Mouse (Mus musculus): ENCODE results near the gene Ak1. TPM values are rescaled to one million over a fixed set of nuclear protein-coding genes. Genes with fewer than 3 reads are reported as not detected.
A peak's percentile ranks its signal among the peaks of the same experiment; 100 is the strongest.

Gene Ak1
- polyA plus RNA-seq, 1 experiment from 2014 or later, result 20.7 TPM

DNA sequence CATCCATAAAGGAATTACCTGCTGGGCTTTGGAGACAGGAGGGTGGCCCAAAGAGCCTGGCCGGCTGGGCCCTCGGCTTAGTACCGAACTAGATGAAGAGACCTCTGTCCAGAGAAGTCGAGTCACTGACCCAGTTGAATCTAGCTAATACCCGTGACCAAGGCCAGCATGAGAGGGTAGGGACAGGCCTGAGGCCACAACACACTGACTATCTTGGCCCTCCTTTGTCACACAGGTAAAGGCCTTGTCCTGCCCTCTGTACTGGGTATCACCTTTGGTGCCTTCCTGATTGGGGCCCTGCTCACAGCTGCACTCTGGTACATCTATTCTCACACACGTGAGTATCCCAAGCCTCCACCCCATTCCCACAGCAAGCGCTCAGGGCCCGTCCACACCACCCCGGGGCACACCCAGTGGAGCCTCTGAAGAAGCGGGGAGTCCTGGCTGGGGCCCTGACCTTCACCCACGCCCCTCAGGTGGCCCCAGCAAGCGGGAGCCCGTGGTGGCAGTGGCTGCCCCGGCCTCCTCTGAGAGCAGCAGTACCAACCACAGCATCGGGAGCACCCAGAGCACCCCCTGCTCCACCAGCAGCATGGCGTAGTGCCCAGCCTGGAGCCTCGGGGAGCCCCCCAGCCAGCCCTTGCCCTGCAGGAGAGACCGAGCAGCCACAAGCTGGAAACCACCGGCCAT, 59.5 kb downstream of the Ak1 start:
- ATAC-seq (ENCODE audit: insufficient number of reproducible peaks, insufficient read depth, low FRiP score, low TSS enrichment, low read depth), result no peak
- 82% methylated on average over 19 of the region's 19 CpGs for whole genome bisulfite sequencing

DNA sequence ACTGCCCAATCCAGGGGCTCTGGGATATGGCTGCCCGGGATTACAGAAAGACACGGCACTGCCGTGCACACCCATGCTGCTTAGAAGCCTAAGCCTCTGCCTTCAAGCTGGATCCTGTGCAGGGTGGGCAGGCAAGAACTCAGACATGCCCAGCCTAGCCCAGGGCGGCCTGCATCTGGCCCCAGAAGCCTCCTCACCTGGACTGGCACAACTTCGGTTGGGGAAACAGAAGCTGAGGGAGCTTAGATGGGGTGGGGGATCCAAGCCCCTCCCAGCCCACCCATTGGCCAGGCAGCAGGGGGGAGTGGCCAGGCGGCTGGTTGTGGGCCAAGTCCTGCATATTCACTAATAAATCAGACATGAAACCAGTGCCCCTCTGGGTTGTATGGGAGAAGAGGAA, 60.2 kb downstream of the Ak1 start:
- peaks cover 74% of the 10 kb centered on the region for H3K36me3 ChIP-seq
- no peaks in the 10 kb centered on the region for H3K27me3 ChIP-seq
- H3K9me3 ChIP-seq, result no peaks in the 10 kb centered on the region
- WGBS, result 51% methylated on average over 6 of the region's 6 CpGs
- H3K4me3 ChIP-seq, result no peak overlapping the region
- peak overlapping the region; percentile 60 for H3K27ac ChIP-seq
- H3K4me1 ChIP-seq, result peaks cover 23% of the 10 kb centered on the region
- 0 out of 2 replicates have a peak overlapping the region, but pooled peaks have one; percentile 36 for H3K9ac ChIP-seq
- ATAC-seq (ENCODE audit: insufficient number of reproducible peaks, insufficient read depth, low FRiP score, low TSS enrichment, low read depth), result 0 out of 2 replicates have a peak, but pooled peaks have one; percentile 56
- no peak overlapping the region for H3K4me2 ChIP-seq

More for the DNA sequence above, 59.5 kb downstream of the Ak1 start:
- H3K36me3 ChIP-seq, result peaks cover 67% of the 10 kb centered on the region
- no peak overlapping the region for H3K4me3 ChIP-seq
- H3K9me3 ChIP-seq, result no peaks in the 10 kb centered on the region
- peak overlapping the region; percentile 60 for H3K27ac ChIP-seq
- H3K27me3 ChIP-seq, result no peaks in the 10 kb centered on the region
- H3K4me1 ChIP-seq, result peaks cover 23% of the 10 kb centered on the region
- no peak overlapping the region for H3K4me2 ChIP-seq
- H3K9ac ChIP-seq, result 0 out of 2 replicates have a peak overlapping the region, but pooled peaks have one; percentile 36

DNA sequence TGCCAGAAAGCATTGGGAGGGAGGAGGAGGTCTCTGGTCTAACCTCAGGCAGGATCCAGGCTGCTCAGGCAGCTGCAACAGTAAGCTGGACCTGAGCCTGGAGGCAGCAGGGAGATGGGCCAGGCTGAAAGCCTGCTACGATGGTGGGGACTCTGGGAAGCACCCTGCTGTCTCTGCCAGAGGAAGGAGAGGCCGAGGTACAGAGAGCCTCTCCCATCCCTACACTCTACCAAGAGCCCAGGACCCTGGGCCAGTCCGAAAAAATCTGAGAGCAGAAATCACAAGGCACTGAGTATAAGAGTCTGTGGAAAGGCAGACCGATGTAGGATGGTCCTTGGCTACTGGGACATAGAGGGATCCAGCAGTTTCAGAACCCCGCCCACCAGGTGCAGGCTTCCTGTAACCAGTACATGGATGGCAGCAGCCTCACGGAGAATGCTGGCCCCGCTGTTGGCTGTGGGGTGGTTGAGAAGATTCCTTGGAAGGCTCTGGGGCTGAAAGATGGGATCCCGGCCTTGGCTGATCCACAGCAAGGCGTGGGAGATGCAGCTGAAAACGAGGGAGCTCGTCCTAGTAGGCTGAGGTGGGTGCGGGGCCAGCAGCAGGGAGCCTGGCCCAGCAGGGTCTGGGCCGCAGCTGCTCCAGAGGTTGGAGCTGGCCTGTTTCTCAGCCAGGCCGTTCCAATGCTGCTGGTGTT, 61.3 kb downstream of the Ak1 start:
- H3K36me3 ChIP-seq, result peaks cover 75% of the 10 kb centered on the region
- ATAC-seq (ENCODE audit: insufficient number of reproducible peaks, insufficient read depth, low FRiP score, low TSS enrichment, low read depth), result no peak
- 80% methylated on average over 14 of the region's 14 CpGs for WGBS
- no peaks in the 10 kb centered on the region for H3K9me3 ChIP-seq
- no peak overlapping the region for H3K4me3 ChIP-seq
- peaks cover 23% of the 10 kb centered on the region for H3K4me1 ChIP-seq
- no peaks in the 10 kb centered on the region for H3K27me3 ChIP-seq
- H3K9ac ChIP-seq, result 0 out of 2 replicates have a peak overlapping the region, but pooled peaks have one; percentile 12
- no peak overlapping the region for H3K4me2 ChIP-seq
- no peak overlapping the region for H3K27ac ChIP-seq

DNA sequence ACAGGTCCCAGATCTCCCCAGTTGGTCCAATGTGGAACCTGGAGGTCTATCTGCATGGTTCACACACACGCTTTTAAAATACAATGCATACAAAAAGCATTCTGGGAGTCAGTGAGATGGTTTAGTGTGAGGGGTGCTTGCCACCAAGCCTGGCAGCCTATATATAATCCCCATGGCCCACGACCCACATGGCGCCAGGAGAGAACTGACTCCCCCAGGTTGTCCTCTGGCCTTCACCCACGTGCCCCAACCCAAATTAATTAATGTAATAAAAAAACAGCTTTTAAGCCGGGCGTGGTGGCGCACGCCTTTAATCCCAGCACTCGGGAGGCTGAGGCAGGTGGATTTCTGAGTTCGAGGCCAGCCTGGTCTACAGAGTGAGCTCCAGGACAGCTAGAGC, 62.1 kb downstream of the Ak1 start:
- Histone ChIP-seq H3K4me2 (no peak overlapping the region), H3K4me1 (peaks cover 23% of the 10 kb centered on the region), H3K9ac (no peak overlapping the region), H3K4me3 (no peak overlapping the region), H3K27me3 (no peaks in the 10 kb centered on the region), H3K9me3 (no peaks in the 10 kb centered on the region), H3K36me3 (peaks cover 79% of the 10 kb centered on the region), H3K27ac (no peak overlapping the region)
- ATAC-seq (ENCODE audit: insufficient number of reproducible peaks, insufficient read depth, low FRiP score, low TSS enrichment, low read depth), result no peak
- 90% methylated on average over 10 of the region's 10 CpGs for WGBS

MicroRNAs encoded within 50 kb of the gene (microRNA counts, 519-probe panel; counts per million panel counts)
- microRNA mmu-miR-1954, result 236 counts per million, percentile 44 among the panel's probes with 10 or more counts

Small RNA genes within 50 kb of the gene (microRNA-seq; reads per million reads assigned to microRNA genes)
- not detected for gene Gm47291
- not detected for gene Mir1954

Other genes with a start within 250 kb of the Ak1 start
- 44.1 and 47.8 TPM in 2 replicates for gene 1110008P14Rik, start 239.8 kb upstream of the Ak1 start, polyA plus RNA-seq (2015; fragmentation: Nextera tagmentation; extraction: Ambion mirVana)
- 0.22 and 1.5 TPM in 2 replicates for gene Lcn2, start 233.5 kb upstream of the Ak1 start, polyA plus RNA-seq (2015; fragmentation: Nextera tagmentation; extraction: Ambion mirVana)
- gene Ptges2, start 225.9 kb upstream of the Ak1 start, polyA plus RNA-seq (2015; fragmentation: Nextera tagmentation; extraction: Ambion mirVana), result 30.0 and 30.4 TPM in 2 replicates
- gene Naif1, start 171.3 kb upstream of the Ak1 start, polyA plus RNA-seq (2015; fragmentation: Nextera tagmentation; extraction: Ambion mirVana), result 6.3 and 6.5 TPM in 2 replicates
- 23.5 and 24.6 TPM in 2 replicates for gene Slc25a25, start 170.3 kb upstream of the Ak1 start, polyA plus RNA-seq (2015; fragmentation: Nextera tagmentation; extraction: Ambion mirVana)
- gene Fam102a, start 86.4 kb upstream of the Ak1 start, polyA plus RNA-seq (2015; fragmentation: Nextera tagmentation; extraction: Ambion mirVana), result 12.3 and 15.5 TPM in 2 replicates
- 112 and 116 TPM in 2 replicates for gene Dpm2, start 50.9 kb upstream of the Ak1 start, polyA plus RNA-seq (2015; fragmentation: Nextera tagmentation; extraction: Ambion mirVana)
- 0.92 and 1.1 TPM in 2 replicates for gene Pip5kl1, start 47.0 kb upstream of the Ak1 start, polyA plus RNA-seq (2015; fragmentation: Nextera tagmentation; extraction: Ambion mirVana)
- gene 9430097D07Rik, start 46.1 kb upstream of the Ak1 start, polyA plus RNA-seq (2015; fragmentation: Nextera tagmentation; extraction: Ambion mirVana), result 0.18 TPM in 1 of 2 replicates, not detected in the other
- 33.1 and 34.7 TPM in 2 replicates for gene St6galnac4, start 34.7 kb upstream of the Ak1 start, polyA plus RNA-seq (2015; fragmentation: Nextera tagmentation; extraction: Ambion mirVana)
- gene St6galnac6, start 22.0 kb upstream of the Ak1 start, polyA plus RNA-seq (2015; fragmentation: Nextera tagmentation; extraction: Ambion mirVana), result 29.9 and 35.1 TPM in 2 replicates
- gene Eng, start 24.8 kb downstream of the Ak1 start, polyA plus RNA-seq (2015; fragmentation: Nextera tagmentation; extraction: Ambion mirVana), result 49.1 and 50.2 TPM in 2 replicates
- 29.7 and 34.1 TPM in 2 replicates for gene Fpgs, start 82.4 kb downstream of the Ak1 start, polyA plus RNA-seq (2015; fragmentation: Nextera tagmentation; extraction: Ambion mirVana)
- 102 and 114 TPM in 2 replicates for gene Cdk9, start 91.3 kb downstream of the Ak1 start, polyA plus RNA-seq (2015; fragmentation: Nextera tagmentation; extraction: Ambion mirVana)
- gene Sh2d3c, start 99.3 kb downstream of the Ak1 start, polyA plus RNA-seq (2015; fragmentation: Nextera tagmentation; extraction: Ambion mirVana), result 19.4 and 21.8 TPM in 2 replicates
- 0.34 and 0.58 TPM in 2 replicates for gene 6330409D20Rik, start 119.3 kb downstream of the Ak1 start, polyA plus RNA-seq (2015; fragmentation: Nextera tagmentation; extraction: Ambion mirVana)
- gene Tor2a, start 135.5 kb downstream of the Ak1 start, polyA plus RNA-seq (2015; fragmentation: Nextera tagmentation; extraction: Ambion mirVana), result 65.1 and 72.3 TPM in 2 replicates
- gene Ttc16, start 153.9 kb downstream of the Ak1 start, polyA plus RNA-seq (2015; fragmentation: Nextera tagmentation; extraction: Ambion mirVana), result 0.21 and 0.29 TPM in 2 replicates
- 4.6 and 5.8 TPM in 2 replicates for gene Ptrh1, start 154.0 kb downstream of the Ak1 start, polyA plus RNA-seq (2015; fragmentation: Nextera tagmentation; extraction: Ambion mirVana)
- gene Cfap157, start 162.7 kb downstream of the Ak1 start, polyA plus RNA-seq (2015; fragmentation: Nextera tagmentation; extraction: Ambion mirVana), result 0.87 and 1.5 TPM in 2 replicates
- 18.1 and 22.8 TPM in 2 replicates for gene Stxbp1, start 225.5 kb downstream of the Ak1 start, polyA plus RNA-seq (2015; fragmentation: Nextera tagmentation; extraction: Ambion mirVana)

All from embryonic facial prominence, embryonic 13.5 days (tissue).